Mouse (Mus musculus) ES-Bruce4 (cell line): ENCODE measurements around the gene Mob4.

Experiments used
- CTCF ChIP-seq: IDR thresholded peaks from one replicate; pipeline ENCODE4 v1.8.1; 2011; ENCODE audit warnings: low read depth, low read length
- POLR2A ChIP-seq: IDR thresholded peaks from one replicate; pipeline ENCODE4 v1.8.1; 2011; ENCODE audit warnings: low read length; ENCODE audit not compliant: insufficient read depth

DNA sequence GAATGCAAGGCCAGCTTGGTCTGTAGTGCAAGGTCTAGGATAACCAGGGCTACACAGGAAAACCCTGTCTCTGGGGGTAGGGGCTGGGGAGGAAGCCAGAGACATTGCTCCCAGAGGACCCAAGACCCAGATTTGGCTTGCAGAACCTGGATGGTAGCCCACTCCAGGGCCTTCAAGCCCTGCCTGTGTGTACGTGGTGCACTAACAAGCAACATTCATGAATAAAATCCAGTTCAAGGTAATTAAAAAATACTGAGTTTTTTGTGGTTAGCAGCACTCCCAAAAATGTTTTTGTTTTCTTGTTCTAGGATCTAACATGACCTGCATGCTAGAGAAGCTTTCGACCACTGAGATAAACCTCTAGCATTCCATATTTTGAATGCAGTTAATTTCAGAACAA is 39.0 kb upstream of the Mob4 start:
- TF ChIP-seq CTCF (no peak), POLR2A (no peak)
